ENCODE assay signal across 11 mouse cellular contexts in the genomic region with DNA sequence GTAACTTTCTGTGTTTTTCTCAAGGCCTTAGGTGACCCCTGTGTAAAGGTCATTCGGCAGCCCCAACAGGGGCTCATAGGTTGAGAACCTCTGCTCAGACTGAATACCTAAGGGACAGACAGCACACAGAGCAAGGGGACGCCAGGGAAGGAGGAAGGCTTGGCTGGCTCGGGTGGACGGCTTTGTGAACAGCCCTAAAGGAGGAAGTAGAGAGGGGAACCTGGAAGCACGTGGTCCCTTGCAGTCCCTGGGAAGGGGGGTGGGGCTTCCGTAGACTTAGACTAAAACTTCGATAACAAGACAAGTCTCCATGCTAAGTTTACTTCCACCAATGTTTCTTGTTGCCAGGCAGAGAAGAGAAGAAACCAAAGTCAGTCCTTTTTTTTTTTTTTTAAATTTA. TPM values are rescaled to one million over a fixed set of nuclear protein-coding genes. Genes with fewer than 3 reads are reported as not detected.
A peak's percentile ranks its signal among the peaks of the same experiment; 100 is the strongest.
DNase-seq lines count a peak whose midpoint lies in the region; ATAC-seq and TF ChIP-seq lines count a peak whose summit lies in the region.
"Had no signal": no experiment of that assay in that cellular context is flagged by ENCODE, and none has a peak within 500 bp of the region (broad histone marks: within the 10 kb centered on the region; RNA-seq: fewer than 3 reads in every experiment).

No protein-coding gene starts in this region.

- H3K4me3 ChIP-seq in kidney, embryonic 15.5 days (replicated peaks): no peak overlapping the region
- H3K4me3 ChIP-seq in thymus, adult 2 months (ENCODE audit: control insufficient read depth, insufficient read depth, low read length): no peak overlapping the region
- H3K4me3 ChIP-seq: layer of hippocampus, adult 2 months; limb, embryonic 15.5 days; myocyte had no signal

- no peaks in the 10 kb centered on the region for H3K36me3 ChIP-seq in kidney, embryonic 15.5 days
- H3K36me3 ChIP-seq in thymus, adult 2 months (ENCODE audit: control insufficient read depth, insufficient read depth, low read length): no peaks in the 10 kb centered on the region
- H3K36me3 ChIP-seq: limb, embryonic 15.5 days had no signal

- peaks cover 64% of the 10 kb centered on the region for H3K4me1 ChIP-seq in kidney, embryonic 15.5 days
- H3K4me1 ChIP-seq in thymus, adult 2 months (replicated peaks; ENCODE audit: control insufficient read depth, insufficient read depth, low read length): peaks cover 67% of the 10 kb centered on the region

- no peak overlapping the region for H3K9ac ChIP-seq in kidney, embryonic 15.5 days
- H3K9ac ChIP-seq: limb, embryonic 15.5 days had no signal

- H3K27me3 ChIP-seq in kidney, embryonic 15.5 days: peaks cover 33% of the 10 kb centered on the region
- no peaks in the 10 kb centered on the region for H3K27me3 ChIP-seq in thymus, adult 2 months (ENCODE audit: control insufficient read depth, insufficient read depth, low read length)

- H3K27ac ChIP-seq in kidney, embryonic 15.5 days: no peak overlapping the region
- no peak overlapping the region for H3K27ac ChIP-seq in thymus, adult 2 months (ENCODE audit: control insufficient read depth, insufficient read depth, low read length)
- H3K27ac ChIP-seq: layer of hippocampus, adult 2 months; limb, embryonic 15.5 days had no signal

- no peak overlapping the region for H3K4me2 ChIP-seq in kidney, embryonic 15.5 days
- H3K4me2 ChIP-seq: limb, embryonic 15.5 days had no signal

- ATAC-seq in kidney, embryonic 15.5 days (replicated peaks; ENCODE audit: low FRiP score): no peak

- H3K9me3 ChIP-seq in kidney, embryonic 15.5 days (replicated peaks): no peaks in the 10 kb centered on the region
- H3K9me3 ChIP-seq: limb, embryonic 15.5 days had no signal

- 51% methylated on average over 7 of the region's 7 CpGs for WGBS in kidney, embryonic 15.5 days
- WGBS in thymus, adult 2 months: 15% methylated on average over 7 of the region's 7 CpGs

- TF ChIP-seq CTCF in thymus, adult 2 months (IDR thresholded peaks at IDR 0.05; ENCODE audit: borderline replicate concordance, control insufficient read depth, extremely low read depth, insufficient read depth, low read length, poor library complexity): no peak

- peak; percentile 21 to 47 for DNase-seq in kidney, postnatal 36 days
- peak; percentile 97 for DNase-seq in MEL-GATA-1-ER (ENCODE audit: extremely low read depth, low read depth)
- DNase-seq in lung, postnatal 4 days: peak; percentile 57 to 64
- peak; percentile 68 for DNase-seq in thymus, adult 2 months
- DNase-seq in urinary bladder, adult 18-20 months (ENCODE audit: low spot score in 2 of 2): no peak
- DNase-seq in embryo, embryonic 10 days (ENCODE audit: low spot score): no peak
- no peak for DNase-seq in cerebellum, postnatal 14 days

- TF ChIP-seq POLR2A in thymus, adult 2 months (IDR thresholded peaks at IDR 0.05; ENCODE audit: control insufficient read depth, extremely low read depth, insufficient read depth, low read length, poor library complexity): no peak

RNA-seq across cellular contexts. Expression of a gene that starts 3.0 kb away (rescaled TPM):
- 2.9 and 3.0 TPM in 2 replicates for polyA plus RNA-seq in kidney, embryonic 15.5 days (2015; fragmentation: Nextera tagmentation; extraction: Ambion mirVana)
- 8.1 and 9.8 TPM in 2 replicates for polyA plus RNA-seq in thymus, adult 2 months (2012; rRNA removed)
- polyA plus RNA-seq: myocyte had no signal

RNA-seq across cellular contexts. Expression of a gene that starts 48.4 kb away (rescaled TPM):
- 8.4 and 9.3 TPM in 2 replicates for polyA plus RNA-seq in kidney, embryonic 15.5 days (2015; fragmentation: Nextera tagmentation; extraction: Ambion mirVana)
- 48.7 and 69.3 TPM in 2 replicates for polyA plus RNA-seq in thymus, adult 2 months (2012; rRNA removed)

RNA-seq across cellular contexts. Expression of a gene that starts 53.2 kb away (rescaled TPM):
- 54.1 and 59.4 TPM in 2 replicates for polyA plus RNA-seq in kidney, embryonic 15.5 days (2015; fragmentation: Nextera tagmentation; extraction: Ambion mirVana)
- 64.9 and 82.9 TPM in 2 replicates for polyA plus RNA-seq in thymus, adult 2 months (2012; rRNA removed)

Comparison
In these comparisons a context has a peak if more than half of its experiments do, and no peak if none do; other contexts are left out.
1. DNase-seq: peak in kidney, postnatal 36 days (2 of 2), MEL-GATA-1-ER (single experiment), lung, postnatal 4 days (2 of 2) and thymus, adult 2 months (single experiment); none in urinary bladder, adult 18-20 months (0 of 2), embryo, embryonic 10 days (single experiment) and cerebellum, postnatal 14 days (0 of 2).